Mouse (Mus musculus) liver, embryonic 14.5 days (tissue): ENCODE results near the gene Qpct.

ENCODE experiments used
- CTCF ChIP-seq: IDR thresholded peaks from 2 replicates; pipeline ENCODE4 v1.5.1; 2016; ENCODE audit warnings: antibody characterized with exemption, low read depth, control low read depth
- EP300 ChIP-seq: IDR thresholded peaks from 2 replicates; pipeline ENCODE4 v1.6.1; 2016; ENCODE audit warnings: antibody characterized with exemption, low read depth

GRCm38 (mm10) chr17:79093286-79093975 lies 41.7 kb downstream of the Qpct start:
- TF ChIP-seq EP300 (no peak), CTCF (no peak)
